Mouse (Mus musculus) ZHBTc4 (cell line): ENCODE data around the gene 4933425L06Rik.

Experiments used
- DNase-seq: peaks from one replicate; pipeline ENCODE4 v3.0.0-alpha.2; 2011; ENCODE audit warnings: low read depth, low spot score

Gene 4933425L06Rik

GRCm38 (mm10) chr13:105132776-105133175 is 50.9 kb downstream of the 4933425L06Rik start:
- DNase-seq, result no peak

GRCm38 (mm10) chr13:105134397-105134796 is 52.5 kb downstream of the 4933425L06Rik start:
- DNase-seq, result no peak

GRCm38 (mm10) chr13:105139881-105140280 is 58.0 kb downstream of the 4933425L06Rik start:
- no peak for DNase-seq

- DNase-seq, result no peak
These were observed 64.9 kb downstream of the 4933425L06Rik start for GRCm38 (mm10) chr13:105146827-105147226.

GRCm38 (mm10) chr13:105147795-105148418 is 66.0 kb downstream of the 4933425L06Rik start:
- DNase-seq, result no peak

GRCm38 (mm10) chr13:105150006-105150405 is 68.1 kb downstream of the 4933425L06Rik start:
- no peak for DNase-seq

- DNase-seq, result peak; percentile 58
These were observed 72.0 kb downstream of the 4933425L06Rik start for GRCm38 (mm10) chr13:105153955-105154354.

DNA sequence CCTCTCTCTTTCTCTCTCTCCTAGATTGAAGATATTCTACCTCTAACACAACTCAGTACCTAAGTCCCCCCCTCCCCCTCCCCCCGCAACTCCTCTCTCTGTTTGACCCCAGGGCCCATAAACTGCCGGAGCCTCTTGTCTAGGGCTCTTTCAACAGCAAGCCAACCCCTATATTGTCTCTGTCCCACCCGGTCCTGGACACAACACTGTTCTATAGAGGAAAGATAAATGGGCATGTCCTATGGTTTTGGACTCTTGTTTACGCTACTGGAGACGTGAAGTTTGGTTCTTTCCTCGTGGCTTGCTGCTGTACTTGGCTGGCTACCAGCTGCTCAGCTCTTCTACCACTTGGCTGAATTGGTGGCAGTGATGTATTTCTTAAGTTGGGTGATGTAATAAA is 83.5 kb downstream of the 4933425L06Rik start:
- no peak for DNase-seq
